Mouse (Mus musculus) G1E (cell line): ENCODE results near the gene Clcn2.

Experiments
- CTCF ChIP-seq: IDR thresholded peaks from 2 replicates; pipeline ENCODE4 v1.5.1; 2012; ENCODE audit warnings: low read depth, low read length, inconsistent platforms, mixed read lengths
- GATA1 ChIP-seq: IDR thresholded peaks from 2 replicates; pipeline ENCODE4 v1.6.1; 2012; ENCODE audit warnings: borderline replicate concordance, low read length, inconsistent platforms, mixed read lengths
- GATA2 ChIP-seq: IDR thresholded peaks from 2 replicates; pipeline ENCODE4 v1.6.1; 2012; ENCODE audit warnings: low read depth, low read length, inconsistent platforms, borderline replicate concordance

GRCm38 (mm10) chr16:20712190-20712589 is 5.4 kb downstream of the Clcn2 start:
- TF ChIP-seq CTCF = no peak
- TF ChIP-seq GATA1 = no peak
- TF ChIP-seq GATA2 = no peak
